Mouse (Mus musculus) lung, postnatal 0 days (tissue): ENCODE results near the gene Tns4.

Experiments used
- CTCF ChIP-seq: IDR thresholded peaks from 2 replicates; pipeline ENCODE4 v1.5.1; 2016; ENCODE audit warnings: antibody characterized with exemption, mild to moderate bottlenecking
- EP300 ChIP-seq: IDR thresholded peaks from 2 replicates; pipeline ENCODE4 v1.6.1; 2016; ENCODE audit warnings: antibody characterized with exemption, mild to moderate bottlenecking, control low read depth

GRCm38 (mm10) chr11:99083516-99083915, 5.6 kb downstream of the Tns4 start:
- TF ChIP-seq CTCF (no peak), EP300 (no peak)
